24 mouse cellular contexts compared by ENCODE assay signal in the genomic region with DNA sequence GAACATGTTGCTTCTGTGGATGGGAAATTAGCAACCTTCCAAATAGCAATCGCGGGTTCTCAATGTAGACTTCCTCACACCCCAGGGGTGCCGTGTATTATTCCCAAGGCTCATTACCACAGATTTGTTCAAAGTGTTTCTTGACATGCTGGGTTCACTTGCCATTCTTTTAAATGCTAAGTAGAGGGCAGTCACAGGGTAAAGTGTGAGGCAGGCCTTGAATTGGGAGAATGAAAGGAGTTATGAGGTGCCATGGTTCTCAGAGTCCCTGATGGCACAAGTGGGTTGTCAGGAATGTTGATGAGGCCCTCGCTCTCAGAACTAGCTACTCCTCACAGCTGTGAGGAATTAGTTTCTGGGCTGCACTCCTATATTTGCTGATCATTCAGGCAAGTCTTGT.
DNase-seq lines count a peak whose midpoint lies in the region; ATAC-seq and TF ChIP-seq lines count a peak whose summit lies in the region.
"Had no signal": no experiment of that assay in that cellular context is flagged by ENCODE, and none has a peak within 500 bp of the region (broad histone marks: within the 10 kb centered on the region; RNA-seq: fewer than 3 reads in every experiment).

No protein-coding gene starts in this region.

- H3K36me3 ChIP-seq in hindbrain, embryonic 16.5 days (ENCODE audit: control insufficient read depth, insufficient read depth, low read length): no peaks in the 10 kb centered on the region
- H3K36me3 ChIP-seq in hindbrain, embryonic 14.5 days (replicated peaks; ENCODE audit: control insufficient read depth, insufficient read depth): no peaks in the 10 kb centered on the region; the same call in 1 of the 2 replicates
- no peaks in the 10 kb centered on the region for H3K36me3 ChIP-seq in forebrain, embryonic 16.5 days (ENCODE audit: control insufficient read depth, insufficient read depth)
- H3K36me3 ChIP-seq: embryonic facial prominence, embryonic 13.5 days; heart, embryonic 15.5 days; liver, embryonic 12.5 days; midbrain, embryonic 12.5 days had no signal

- no peaks in the 10 kb centered on the region for H3K4me1 ChIP-seq in hindbrain, embryonic 16.5 days (ENCODE audit: control insufficient read depth, insufficient read depth, low read depth, low read length)
- H3K4me1 ChIP-seq in hindbrain, embryonic 14.5 days (replicated peaks; ENCODE audit: control insufficient read depth, insufficient read depth, low read length): no peaks in the 10 kb centered on the region
- no peaks in the 10 kb centered on the region for H3K4me1 ChIP-seq in forebrain, embryonic 16.5 days (replicated peaks; ENCODE audit: control insufficient read depth, insufficient read depth, low read length)
- H3K4me1 ChIP-seq: embryonic facial prominence, embryonic 13.5 days; heart, embryonic 15.5 days; liver, embryonic 12.5 days had no signal

- TF ChIP-seq CTCF in brain, embryonic 14.5 days (IDR thresholded peaks at IDR 0.05; ENCODE audit: borderline replicate concordance, extremely low read depth, insufficient read depth, insufficient read length): no peak

- peak; percentile 61; the same call in 1 of the 2 replicates for ATAC-seq in hindbrain, embryonic 16.5 days
- no peak for ATAC-seq in hindbrain, embryonic 14.5 days (ENCODE audit: low FRiP score)
- peak; percentile 83 for ATAC-seq in forebrain, embryonic 16.5 days
- ATAC-seq in cerebellum, adult (ENCODE audit: insufficient number of reproducible peaks, low FRiP score, low TSS enrichment): no peak
- ATAC-seq: intestine, embryonic 16.5 days; liver, embryonic 12.5 days; liver, postnatal 0 days had no signal

- no peak for DNase-seq in hindbrain, embryonic 14.5 days (ENCODE audit: low spot score)
- DNase-seq in Muller cell, postnatal 12 days (ENCODE audit: inconsistent ontology term): peak; percentile 57
- DNase-seq in brain, embryonic 14.5 days (ENCODE audit: low read depth): peak; percentile 72
- no peak for DNase-seq in spleen, adult 12 weeks (ENCODE audit: low spot score)
- no peak for DNase-seq in frontal cortex, postnatal 36 days (ENCODE audit: low spot score in 2 of 2)
- DNase-seq: adrenal gland, postnatal 10 days; cerebellum, adult 18-20 months; cerebellum, postnatal 10 days; kidney, adult 9 months; kidney, postnatal 14 days; left cerebral cortex, postnatal 4 days; liver, postnatal 0 days; lung, postnatal 36 days; thymus, adult 2 months; thymus, postnatal 4 days had no signal

- WGBS in hindbrain, embryonic 16.5 days: 45% methylated on average over 4 of the region's 4 CpGs
- WGBS in hindbrain, embryonic 14.5 days: 35% methylated on average over 4 of the region's 4 CpGs
- WGBS in forebrain, embryonic 16.5 days: 17% methylated on average over 4 of the region's 4 CpGs

- no peak overlapping the region for H3K4me2 ChIP-seq in hindbrain, embryonic 16.5 days (ENCODE audit: low read length)
- no peak overlapping the region for H3K4me2 ChIP-seq in hindbrain, embryonic 14.5 days (replicated peaks)
- no peak overlapping the region for H3K4me2 ChIP-seq in forebrain, embryonic 16.5 days (ENCODE audit: low read length)
- H3K4me2 ChIP-seq: embryonic facial prominence, embryonic 13.5 days; heart, embryonic 15.5 days; liver, embryonic 12.5 days; midbrain, embryonic 12.5 days; neural tube, embryonic 13.5 days had no signal

- H3K27me3 ChIP-seq in hindbrain, embryonic 16.5 days (replicated peaks; ENCODE audit: control insufficient read depth, insufficient read depth, low read length): no peaks in the 10 kb centered on the region
- no peaks in the 10 kb centered on the region for H3K27me3 ChIP-seq in hindbrain, embryonic 14.5 days (ENCODE audit: control insufficient read depth, insufficient read depth, low read length)
- no peaks in the 10 kb centered on the region for H3K27me3 ChIP-seq in forebrain, embryonic 16.5 days (replicated peaks; ENCODE audit: control insufficient read depth, insufficient read depth, low read length)
- H3K27me3 ChIP-seq: embryonic facial prominence, embryonic 13.5 days; heart, embryonic 15.5 days; liver, embryonic 12.5 days; midbrain, embryonic 12.5 days; neural tube, embryonic 13.5 days had no signal

- TF ChIP-seq POLR2A in brain, embryonic 14.5 days (IDR thresholded peaks at IDR 0.05; ENCODE audit: borderline replicate concordance, extremely low read depth, insufficient read depth, insufficient read length, poor library complexity, severe bottlenecking): no peak

- no peak overlapping the region for H3K27ac ChIP-seq in hindbrain, embryonic 16.5 days (ENCODE audit: low read depth, low read length)
- no peak overlapping the region for H3K27ac ChIP-seq in hindbrain, embryonic 14.5 days
- H3K27ac ChIP-seq in forebrain, embryonic 16.5 days (ENCODE audit: low read length): no peak overlapping the region
- H3K27ac ChIP-seq: embryonic facial prominence, embryonic 13.5 days; heart, embryonic 15.5 days; liver, embryonic 12.5 days; midbrain, embryonic 12.5 days; neural tube, embryonic 13.5 days had no signal

- H3K4me3 ChIP-seq in hindbrain, embryonic 16.5 days (ENCODE audit: low read length): no peak overlapping the region
- H3K4me3 ChIP-seq in hindbrain, embryonic 14.5 days (replicated peaks; ENCODE audit: low read length): no peak overlapping the region
- H3K4me3 ChIP-seq in forebrain, embryonic 16.5 days (replicated peaks; ENCODE audit: low read length): no peak overlapping the region
- H3K4me3 ChIP-seq: embryonic facial prominence, embryonic 13.5 days; heart, embryonic 15.5 days; liver, embryonic 12.5 days; midbrain, embryonic 12.5 days; neural tube, embryonic 13.5 days had no signal

- H3K9ac ChIP-seq in hindbrain, embryonic 16.5 days (ENCODE audit: low read depth, low read length): no peak overlapping the region
- no peak overlapping the region for H3K9ac ChIP-seq in hindbrain, embryonic 14.5 days
- no peak overlapping the region for H3K9ac ChIP-seq in forebrain, embryonic 16.5 days (replicated peaks; ENCODE audit: low read depth, low read length)
- H3K9ac ChIP-seq: embryonic facial prominence, embryonic 13.5 days; heart, embryonic 15.5 days; liver, embryonic 12.5 days; liver, postnatal 0 days; midbrain, embryonic 12.5 days; neural tube, embryonic 13.5 days had no signal

- no peaks in the 10 kb centered on the region for H3K9me3 ChIP-seq in hindbrain, embryonic 16.5 days (ENCODE audit: control insufficient read depth, low read length)
- no peaks in the 10 kb centered on the region for H3K9me3 ChIP-seq in hindbrain, embryonic 14.5 days (ENCODE audit: control insufficient read depth, low read length)
- H3K9me3 ChIP-seq in forebrain, embryonic 16.5 days (ENCODE audit: control insufficient read depth, low read length): no peaks in the 10 kb centered on the region
- H3K9me3 ChIP-seq: embryonic facial prominence, embryonic 13.5 days; heart, embryonic 15.5 days; liver, embryonic 12.5 days; midbrain, embryonic 12.5 days; neural tube, embryonic 13.5 days had no signal

Comparison
In these comparisons a context has a peak if more than half of its experiments do, and no peak if none do; other contexts are left out.
1. ATAC-seq: peak in hindbrain, embryonic 16.5 days (single experiment) and forebrain, embryonic 16.5 days (single experiment); none in hindbrain, embryonic 14.5 days (single experiment) and cerebellum, adult (single experiment).
2. DNase-seq: peak in Muller cell, postnatal 12 days (single experiment) and brain, embryonic 14.5 days (single experiment); none in hindbrain, embryonic 14.5 days (single experiment), spleen, adult 12 weeks (single experiment) and frontal cortex, postnatal 36 days (0 of 2).